Mouse (Mus musculus): Measurements from ENCODE around the gene Ch25h.

Ch25h gene

GRCm38 (mm10) chr19:34474991-34475971 is at the start of gene Ch25h:
Ch25h (minus strand) TSS chr19:34475164.
- DNase-seq (ENCODE audit: low spot score), result peak; percentile 44

DNA sequence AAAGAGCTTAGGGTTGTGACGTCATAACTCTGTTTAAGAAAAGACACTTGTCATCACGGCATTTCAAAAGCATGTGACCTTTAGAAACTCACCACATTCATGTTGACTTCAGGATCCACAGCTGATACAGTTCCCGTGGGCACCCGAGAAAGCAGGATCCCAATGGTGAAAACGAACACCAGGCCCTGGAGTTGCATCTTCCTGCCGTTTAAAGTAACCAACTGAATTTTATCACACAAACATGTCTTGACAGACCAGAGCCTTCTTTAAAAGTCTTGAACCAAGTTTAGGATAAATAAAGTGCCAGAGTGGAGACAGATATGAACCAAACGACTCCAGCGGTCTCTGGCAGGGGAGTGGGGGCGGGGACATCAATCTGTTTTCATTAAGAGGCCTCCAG is 49.7 kb upstream of the Ch25h start:
- DNase-seq (ENCODE audit: low spot score), result no peak

DNA sequence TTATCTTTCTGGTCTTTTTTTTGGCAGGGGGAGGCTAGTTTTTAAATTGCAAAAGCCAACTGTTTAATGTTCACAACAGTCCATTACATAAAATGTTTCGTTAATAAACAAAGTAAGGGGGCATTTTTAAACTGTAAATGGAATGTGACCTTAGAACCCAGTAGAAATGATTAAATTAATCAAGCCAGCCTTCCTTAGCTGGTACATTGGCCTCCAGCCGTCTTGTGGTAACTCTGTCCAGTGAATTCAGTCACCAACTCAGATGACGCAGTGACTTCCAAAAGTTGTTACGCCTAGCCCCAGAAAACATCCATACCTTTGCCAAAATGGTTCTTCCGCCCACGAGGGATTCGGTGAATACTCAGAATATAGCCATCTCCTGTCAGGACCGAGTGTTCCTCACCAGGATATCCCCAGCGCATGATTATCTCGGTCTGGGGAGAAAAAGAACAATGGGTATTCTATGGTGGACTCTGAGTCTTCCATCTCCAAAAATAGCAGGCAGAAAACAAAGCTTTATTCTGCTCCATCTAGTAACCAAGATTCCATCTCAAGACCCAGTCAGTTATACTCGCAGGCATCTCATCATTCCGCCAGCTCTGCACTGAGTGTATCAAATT is 48.3 kb upstream of the Ch25h start:
- no peak for DNase-seq (ENCODE audit: low spot score)

- DNase-seq (ENCODE audit: low spot score), result no peak
Measured at GRCm38 (mm10) chr19:34521978-34522377, 47.0 kb upstream of the Ch25h start.

DNA sequence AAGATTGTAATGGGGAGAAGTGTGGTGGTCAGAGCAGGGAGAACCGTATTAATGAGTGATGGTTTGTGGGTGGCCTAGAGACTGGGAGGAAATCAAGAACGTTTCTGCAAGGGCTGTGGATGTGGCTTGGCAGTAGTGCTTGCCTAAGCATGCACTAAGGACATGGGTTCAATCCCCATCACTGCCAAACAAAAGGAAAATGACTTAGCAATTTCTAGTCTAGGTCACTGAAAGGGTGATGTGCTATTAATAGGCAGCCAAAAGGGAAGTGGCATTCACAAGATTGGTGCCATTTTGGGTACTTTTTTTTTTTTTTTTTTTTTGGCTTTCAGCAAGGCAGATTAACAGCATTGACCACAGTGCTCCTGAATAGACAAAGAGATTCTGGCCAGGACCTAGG is 46.4 kb upstream of the Ch25h start:
- DNase-seq (ENCODE audit: low spot score), result no peak

DNA sequence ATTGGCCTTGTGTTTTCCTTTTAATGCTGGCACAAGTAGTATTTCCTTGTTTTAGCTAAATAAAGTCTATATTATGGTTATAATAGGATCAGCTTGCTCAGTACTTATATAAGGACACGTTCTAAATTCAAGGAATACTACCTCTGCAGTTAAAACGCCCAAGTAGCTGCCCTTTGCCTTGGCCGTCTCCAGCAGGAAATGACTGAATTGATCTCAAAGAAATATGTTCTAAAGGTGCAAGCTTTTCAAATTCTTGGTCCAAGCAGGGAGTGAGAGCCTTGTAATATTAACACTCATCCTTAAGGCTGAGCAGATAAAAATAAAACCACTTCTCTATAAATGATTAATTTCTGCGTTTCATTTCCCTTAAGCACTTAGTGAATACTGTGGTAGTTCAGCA is 45.1 kb upstream of the Ch25h start:
- DNase-seq (ENCODE audit: low spot score), result no peak

DNA sequence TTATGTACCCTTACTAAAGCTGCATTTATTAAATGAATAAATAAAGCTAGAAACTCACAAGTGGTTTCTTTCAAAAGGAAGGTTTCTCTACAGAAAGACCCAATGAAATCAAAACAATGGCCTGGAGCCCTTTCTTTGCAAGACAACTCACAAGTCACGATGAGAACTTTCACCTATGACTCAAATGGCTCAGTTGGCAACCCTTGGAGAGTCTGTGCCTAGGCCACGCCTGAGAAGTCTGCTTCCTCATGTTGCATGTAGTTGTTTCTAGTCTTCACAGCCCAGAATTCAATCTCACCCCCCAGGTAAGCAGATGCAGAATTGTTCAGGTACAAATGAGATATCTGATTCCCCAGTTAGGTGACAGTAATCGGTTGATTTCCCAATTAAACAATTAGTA is 44.7 kb upstream of the Ch25h start:
- no peak for DNase-seq (ENCODE audit: low spot score)

DNA sequence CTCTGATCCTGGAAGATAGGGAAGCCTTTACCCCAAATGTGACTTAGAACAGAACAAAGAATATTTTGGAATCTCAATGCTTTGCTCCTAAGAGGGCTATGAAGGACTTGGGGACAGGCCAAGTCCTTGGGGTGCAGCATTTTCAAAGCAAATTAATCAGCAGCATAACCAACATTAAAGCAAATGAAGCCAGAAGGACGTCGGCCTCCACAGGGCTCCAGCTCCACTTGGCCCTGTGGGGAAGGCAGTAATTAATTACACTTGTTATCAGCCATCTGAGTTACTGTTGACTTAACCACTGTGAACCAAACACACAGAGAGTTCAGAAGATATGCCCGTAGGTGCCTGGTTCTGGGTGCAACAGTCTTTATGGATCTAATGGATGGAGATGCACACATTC is 43.8 kb upstream of the Ch25h start:
- DNase-seq (ENCODE audit: low spot score), result no peak

DNA sequence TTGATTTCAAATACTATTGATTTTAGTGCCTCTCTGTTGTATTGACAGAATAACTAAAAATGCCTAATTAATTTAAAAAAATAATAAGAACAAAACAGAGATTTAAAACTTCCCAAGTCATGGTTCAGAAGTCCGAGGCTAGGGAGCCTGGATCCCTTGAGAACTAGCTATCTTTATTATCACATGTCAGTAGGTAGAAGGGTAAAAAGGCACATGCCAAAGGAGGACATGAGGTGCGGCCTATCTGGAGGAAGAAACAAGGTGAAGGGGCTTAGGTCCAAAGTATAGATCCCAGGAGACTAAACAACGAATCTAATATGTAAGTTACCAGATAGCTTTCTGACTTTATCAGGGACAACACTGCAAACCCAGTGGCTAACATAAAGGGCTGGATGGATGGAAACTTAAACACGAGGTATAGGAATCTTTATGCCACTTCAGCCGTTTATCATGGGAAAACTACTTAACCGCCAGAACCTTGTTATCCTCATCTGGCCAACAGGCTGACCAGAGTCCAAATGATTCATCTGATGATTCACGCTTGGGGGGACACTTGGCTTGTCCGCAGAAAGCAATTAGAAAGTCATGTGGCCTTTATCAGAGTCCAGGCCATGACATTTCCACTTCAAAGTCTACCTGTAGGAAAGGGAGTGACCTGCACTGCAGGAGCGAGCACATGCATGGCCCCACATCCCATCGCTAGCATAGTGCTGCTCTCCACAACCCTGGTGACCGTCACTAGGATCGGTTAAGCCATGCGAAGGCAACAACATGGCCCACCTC is 43.0 kb upstream of the Ch25h start:
- DNase-seq (ENCODE audit: low spot score), result no peak

- DNase-seq (ENCODE audit: low spot score), result no peak
Measured at GRCm38 (mm10) chr19:34517197-34517596, 42.2 kb upstream of the Ch25h start.

DNA sequence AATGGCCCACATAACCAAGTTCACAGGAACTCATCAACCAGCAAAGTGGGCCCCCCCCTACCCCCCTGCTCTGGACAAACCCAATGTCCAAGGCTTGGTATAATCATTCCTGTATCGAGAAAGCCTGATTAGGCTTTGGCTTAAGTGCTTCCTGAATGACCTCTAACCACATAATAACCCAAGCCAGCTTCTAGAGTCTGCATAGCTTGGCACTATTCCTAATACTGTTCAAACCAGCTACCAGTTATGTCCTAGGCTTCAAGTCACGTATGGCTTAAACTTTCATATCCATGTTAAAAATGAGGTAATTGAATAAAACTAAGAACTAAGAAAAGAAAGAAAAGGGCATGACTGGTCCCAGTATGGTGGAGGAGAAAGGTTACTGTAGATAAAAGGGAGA is 41.4 kb upstream of the Ch25h start:
- no peak for DNase-seq (ENCODE audit: low spot score)

GRCm38 (mm10) chr19:34515681-34516080 is 40.7 kb upstream of the Ch25h start:
- peak; percentile 32 for DNase-seq (ENCODE audit: low spot score)

DNA sequence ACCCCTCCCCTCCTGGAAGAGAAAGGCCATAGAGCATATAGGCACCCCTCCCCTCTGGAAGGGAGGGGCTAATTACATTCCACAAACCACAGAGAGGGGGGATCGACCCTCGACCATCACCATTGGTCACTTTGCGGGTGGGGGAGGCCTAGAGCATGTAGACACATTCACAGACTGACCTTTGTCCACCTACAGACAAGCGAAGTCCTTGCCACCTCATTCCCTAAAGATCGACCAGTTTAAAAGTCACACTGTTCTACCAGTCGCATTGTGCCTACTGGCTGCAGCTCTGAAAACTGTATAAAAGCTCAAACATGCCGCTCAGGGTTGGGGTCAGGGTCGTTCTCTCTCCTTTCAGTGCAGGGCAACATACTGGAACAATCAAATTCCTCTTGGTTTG is 36.6 kb upstream of the Ch25h start:
- DNase-seq (ENCODE audit: low spot score), result no peak

- no peak for DNase-seq (ENCODE audit: low spot score)
Measured at GRCm38 (mm10) chr19:34510717-34511116, 35.8 kb upstream of the Ch25h start.

DNA sequence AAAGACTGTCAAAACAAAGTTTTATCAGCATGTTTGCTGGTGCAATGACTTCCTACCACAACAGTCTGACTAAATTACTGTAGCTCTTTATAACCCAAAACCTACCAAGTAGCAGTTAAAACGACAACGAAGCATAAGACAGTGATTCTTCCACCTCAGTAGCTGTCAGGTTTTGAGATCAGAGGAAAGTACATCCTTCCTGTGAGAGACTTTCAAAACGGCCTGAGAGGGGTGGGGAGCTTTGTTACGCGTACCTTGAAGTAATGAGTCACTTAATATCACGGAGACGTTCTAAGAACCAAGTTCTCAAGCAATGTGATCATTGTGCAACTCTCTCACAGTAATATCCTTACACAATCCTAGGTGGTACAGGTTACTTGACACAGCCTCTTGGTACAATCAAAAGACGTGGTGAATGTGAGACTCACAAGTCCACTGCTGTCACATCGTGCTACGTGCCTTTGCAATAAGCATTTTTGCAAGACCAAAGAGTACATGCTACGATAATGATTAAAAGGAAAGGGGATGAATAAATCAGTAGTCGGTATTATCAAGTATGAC is 30.3 kb upstream of the Ch25h start:
- DNase-seq (ENCODE audit: low spot score), result no peak

GRCm38 (mm10) chr19:34500763-34501162 is 25.8 kb upstream of the Ch25h start:
- peak; percentile 74 for DNase-seq (ENCODE audit: low spot score)

DNA sequence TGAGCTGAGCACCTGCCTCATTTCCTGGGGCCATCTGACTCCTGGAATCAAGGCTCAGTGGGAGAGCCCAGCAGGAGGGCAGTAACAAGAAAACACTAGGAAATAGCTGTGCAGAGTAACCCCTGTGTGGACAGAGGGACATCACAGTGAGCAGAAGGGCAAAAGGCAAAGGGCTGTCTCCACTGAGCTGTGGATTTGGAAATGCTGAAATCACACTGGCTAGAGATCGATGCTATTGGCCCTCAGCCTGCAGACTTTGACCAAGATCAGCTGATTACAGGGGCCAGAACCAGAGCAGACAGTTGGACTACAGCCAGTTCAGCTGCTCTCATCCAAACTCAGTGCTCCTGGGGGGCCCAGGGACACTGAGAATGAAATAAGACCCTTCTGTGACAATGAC is 21.4 kb upstream of the Ch25h start:
- DNase-seq (ENCODE audit: low spot score), result no peak

- DNase-seq (ENCODE audit: low spot score), result no peak
Measured at GRCm38 (mm10) chr19:34493859-34494258, 18.9 kb upstream of the Ch25h start.

- DNase-seq (ENCODE audit: low spot score), result peak; percentile 67
Measured at GRCm38 (mm10) chr19:34483547-34483946, 8.6 kb upstream of the Ch25h start.

DNA sequence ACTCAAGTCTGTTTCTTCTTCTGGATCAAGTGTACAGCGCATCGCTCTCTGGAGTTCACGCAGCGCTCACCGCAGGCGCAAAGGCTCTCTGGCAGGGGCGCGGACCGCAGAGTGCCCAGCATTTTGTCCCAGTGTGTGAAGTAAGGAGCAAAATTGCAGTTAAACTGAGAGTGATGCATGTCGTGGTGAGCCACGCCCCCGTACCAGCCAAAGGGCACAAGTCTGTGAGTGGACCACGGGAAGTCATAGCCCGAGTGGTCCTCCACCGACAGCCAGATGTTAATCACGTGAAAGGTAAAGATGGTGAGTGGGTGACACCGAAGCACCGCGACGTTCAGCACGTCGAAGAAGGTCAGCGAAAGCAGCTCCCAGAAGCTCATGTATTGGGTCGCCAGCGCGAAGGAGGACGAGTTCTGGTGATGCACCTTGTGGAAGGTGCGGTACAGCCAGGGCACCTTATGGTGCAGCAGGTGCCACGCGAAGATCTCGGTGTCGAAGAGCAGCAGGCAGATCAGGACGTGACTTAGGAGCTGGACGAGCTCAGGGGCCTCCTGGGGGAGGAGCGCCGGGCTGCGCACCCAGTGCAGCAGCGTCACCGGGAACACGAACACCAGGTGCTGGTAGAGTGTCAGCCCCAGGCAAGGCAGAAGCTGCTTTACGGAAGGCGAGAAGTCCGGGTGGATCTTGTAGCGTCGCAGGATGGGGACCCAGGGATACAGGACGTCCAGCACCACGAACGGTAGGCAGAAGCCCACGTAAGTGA is 555 bp downstream of the Ch25h start:
- peak; percentile 16 for DNase-seq (ENCODE audit: low spot score)

DNA sequence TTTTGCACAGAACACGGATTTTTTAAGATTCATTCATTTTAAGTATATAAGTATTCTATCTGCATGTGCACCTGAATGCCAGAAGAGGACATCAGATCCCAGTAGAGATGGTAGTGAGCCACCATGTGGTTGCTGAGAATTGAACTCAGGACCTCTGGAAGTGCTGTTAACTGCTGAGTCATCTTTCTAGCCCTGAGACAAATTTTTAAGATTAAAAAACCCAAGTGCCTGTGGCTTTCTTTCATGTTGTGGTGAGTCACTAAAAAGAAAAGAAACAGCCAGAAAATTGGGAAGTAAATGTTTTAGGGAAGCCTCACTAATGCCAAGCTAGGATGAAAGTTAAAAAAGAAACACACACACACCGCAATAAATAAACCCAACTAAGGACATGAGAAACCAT is 3.3 kb downstream of the Ch25h start:
- DNase-seq (ENCODE audit: low spot score), result no peak

DNA sequence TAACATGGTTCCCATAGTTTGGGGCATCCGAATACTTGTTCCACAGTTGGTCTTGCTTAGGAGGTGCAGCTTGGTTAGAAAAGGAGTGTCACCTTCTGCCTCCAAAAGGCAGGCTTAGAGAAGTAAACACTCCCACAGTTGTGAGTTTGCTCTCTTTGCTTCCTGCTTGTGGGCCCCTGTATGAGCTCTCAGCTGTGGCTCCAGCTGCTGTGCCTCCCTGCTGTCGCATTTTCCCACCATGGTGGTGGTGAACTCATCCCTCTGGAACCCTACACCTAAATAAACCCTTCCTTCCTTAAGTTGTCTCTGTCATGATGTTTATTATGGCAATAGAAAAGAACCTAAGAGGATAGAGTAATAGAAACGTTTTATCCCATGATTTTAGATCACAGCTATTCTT is 6.2 kb downstream of the Ch25h start:
- DNase-seq (ENCODE audit: low spot score), result no peak

Measured in layer of hippocampus, adult 11-12 months (tissue).